Mouse (Mus musculus): Measurements from ENCODE around the gene Tmem54. TPM values are rescaled to one million over a fixed set of nuclear protein-coding genes. Genes with fewer than 3 reads are reported as not detected.

The Tmem54 gene
- polyA plus RNA-seq, 1 experiment from 2014 or later = 26.9 TPM

DNA sequence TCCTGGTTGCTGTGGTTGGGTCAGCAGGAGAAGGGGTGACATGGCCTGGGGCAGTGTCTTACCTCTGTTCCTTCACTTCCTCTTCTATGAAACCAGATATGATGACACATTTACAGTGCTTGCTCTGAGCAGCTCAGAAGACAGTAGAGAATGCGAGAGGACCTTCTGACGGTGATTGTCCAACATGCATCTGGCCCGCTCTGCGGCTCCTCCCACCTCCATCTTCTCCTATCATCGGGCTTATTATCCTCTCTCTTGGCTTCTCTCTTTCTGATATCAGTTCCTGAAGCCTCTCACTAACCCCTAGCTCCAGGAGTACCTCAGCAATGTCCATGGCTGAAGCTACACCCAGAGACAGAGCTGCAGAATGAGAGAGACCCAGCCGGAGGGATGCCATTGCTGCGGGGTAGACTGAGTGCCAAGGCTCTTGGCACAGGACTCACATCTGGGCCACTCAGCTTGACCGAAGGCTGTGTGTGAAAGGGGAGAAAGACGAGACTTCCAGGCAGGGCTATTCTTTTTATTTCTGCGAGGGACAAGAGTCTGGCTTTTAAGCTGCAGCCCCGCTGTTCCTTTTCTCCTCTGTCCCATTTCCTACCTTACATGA lies 37.2 kb downstream of the Tmem54 start:
- Histone ChIP-seq H3K36me3 (0 out of 2 replicates have a peak, but pooled peaks cover 3% of the 10 kb centered on the region), H3K27ac (replicated peaks) (no peak overlapping the region; the same call in 1 of the 2 replicates), H3K9me3 (replicated peaks) (no peaks in the 10 kb centered on the region), H3K4me3 (replicated peaks) (no peak overlapping the region), H3K4me2 (replicated peaks) (no peak overlapping the region), H3K4me1 (peaks cover 40% of the 10 kb centered on the region), H3K27me3 (peaks cover 7% of the 10 kb centered on the region; the same call in 1 of the 2 replicates), H3K9ac (no peak overlapping the region)
- 82% methylated on average over 11 of the region's 11 CpGs for WGBS
- ATAC-seq (ENCODE audit: insufficient number of reproducible peaks, low FRiP score, low TSS enrichment, low read depth) = no peak

DNA sequence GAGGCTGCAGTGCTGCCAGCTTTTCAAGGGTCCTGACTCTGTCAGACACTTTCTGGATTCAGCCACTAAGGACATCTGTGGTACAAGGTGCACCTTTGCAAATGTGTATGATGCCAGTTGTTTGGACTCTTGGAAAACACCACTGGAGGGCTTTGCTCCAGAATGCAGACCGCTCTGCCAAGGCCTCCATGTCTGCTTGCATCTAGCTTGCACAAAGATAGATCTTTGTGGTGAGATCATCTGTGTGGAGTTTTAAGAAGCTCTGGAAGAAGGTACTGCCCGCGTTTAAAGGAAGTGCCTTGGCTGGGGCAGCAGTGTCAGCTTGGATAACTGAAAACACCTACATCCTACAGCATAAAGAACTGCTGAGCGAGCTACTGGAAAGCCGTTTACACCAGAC lies 38.2 kb downstream of the Tmem54 start:
- no peak overlapping the region for H3K9ac ChIP-seq
- H3K4me2 ChIP-seq (replicated peaks) = no peak overlapping the region
- no peak for ATAC-seq (ENCODE audit: insufficient number of reproducible peaks, low FRiP score, low TSS enrichment, low read depth)
- H3K36me3 ChIP-seq = 0 out of 2 replicates have a peak, but pooled peaks cover 3% of the 10 kb centered on the region
- 67% methylated on average over 5 of the region's 5 CpGs for WGBS
- H3K4me3 ChIP-seq (replicated peaks) = no peak overlapping the region
- no peaks in the 10 kb centered on the region for H3K9me3 ChIP-seq (replicated peaks)
- H3K27ac ChIP-seq (replicated peaks) = peak overlapping the region; percentile 78
- H3K4me1 ChIP-seq = peaks cover 35% of the 10 kb centered on the region
- no peaks in the 10 kb centered on the region for H3K27me3 ChIP-seq

DNA sequence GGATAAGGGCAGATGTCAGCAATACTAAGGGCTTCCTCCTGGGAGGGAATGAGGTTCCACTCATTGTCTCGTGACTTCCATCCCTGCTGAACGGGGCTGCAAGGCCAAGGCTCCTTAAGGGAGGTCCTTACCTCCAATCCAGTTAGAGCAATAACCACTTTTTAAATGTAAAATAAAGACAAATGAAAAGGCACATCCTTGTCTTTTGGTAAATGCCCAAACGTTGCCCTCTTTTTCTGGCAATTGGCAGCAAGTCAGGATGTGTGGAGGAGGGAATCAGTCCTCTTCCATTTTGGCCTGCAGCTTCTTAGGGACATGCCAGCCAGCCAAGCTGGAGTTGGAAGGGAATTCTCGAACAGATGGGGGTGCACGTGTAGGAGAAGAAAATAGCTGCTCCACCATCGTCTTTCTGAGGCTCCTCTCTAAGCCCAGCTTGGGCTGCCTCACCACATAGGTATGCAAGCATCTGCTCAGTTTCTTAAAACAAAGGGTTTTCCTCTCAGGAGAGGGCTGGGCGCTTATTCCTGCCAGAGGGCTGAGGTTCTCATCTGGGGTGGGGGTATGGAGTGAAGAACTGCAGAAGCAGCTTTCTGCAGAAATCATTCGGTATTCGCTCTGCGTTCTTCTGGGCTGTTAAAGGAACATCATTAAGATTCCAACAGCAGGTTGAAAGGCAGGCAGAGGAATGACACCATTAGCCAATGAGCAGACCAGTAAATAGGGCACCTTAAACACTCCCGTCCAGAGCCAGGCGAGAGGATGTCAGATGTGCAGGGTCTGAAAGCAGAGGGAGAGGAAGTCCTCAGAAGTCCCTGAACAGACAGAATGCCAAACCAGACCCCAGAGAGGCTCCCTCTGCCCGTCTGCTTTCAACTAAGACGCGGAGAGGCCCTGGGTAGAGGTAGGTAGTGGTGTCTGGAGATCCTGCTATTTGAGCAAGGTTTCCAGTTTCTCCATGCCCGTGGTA lies 39.3 kb downstream of the Tmem54 start:
- Histone ChIP-seq H3K9me3 (replicated peaks) (no peaks in the 10 kb centered on the region), H3K27ac (replicated peaks) (peak overlapping the region; percentile 78), H3K4me3 (replicated peaks) (no peak overlapping the region), H3K4me1 (peaks cover 35% of the 10 kb centered on the region), H3K36me3 (peaks cover 9% of the 10 kb centered on the region; the same call in 1 of the 2 replicates), H3K27me3 (no peaks in the 10 kb centered on the region), H3K4me2 (replicated peaks) (no peak overlapping the region; the same call in 1 of the 2 replicates), H3K9ac (no peak overlapping the region)
- WGBS = 35% methylated on average over 16 of the region's 16 CpGs
- ATAC-seq (ENCODE audit: insufficient number of reproducible peaks, low FRiP score, low TSS enrichment, low read depth) = peak; percentile 80

- ATAC-seq (ENCODE audit: insufficient number of reproducible peaks, low FRiP score, low TSS enrichment, low read depth) = no peak
- Histone ChIP-seq H3K27me3 (no peaks in the 10 kb centered on the region), H3K4me2 (replicated peaks) (no peak overlapping the region), H3K9ac (no peak overlapping the region), H3K36me3 (peaks cover 14% of the 10 kb centered on the region; the same call in 1 of the 2 replicates), H3K4me1 (peaks cover 30% of the 10 kb centered on the region), H3K9me3 (replicated peaks) (no peaks in the 10 kb centered on the region), H3K27ac (replicated peaks) (peak overlapping the region; percentile 78), H3K4me3 (replicated peaks) (no peak overlapping the region)
- 70% methylated on average over 4 of the region's 4 CpGs for WGBS
Observed at GRCm38 (mm10) chr4:129145411-129145810, 40.1 kb downstream of the Tmem54 start.

DNA sequence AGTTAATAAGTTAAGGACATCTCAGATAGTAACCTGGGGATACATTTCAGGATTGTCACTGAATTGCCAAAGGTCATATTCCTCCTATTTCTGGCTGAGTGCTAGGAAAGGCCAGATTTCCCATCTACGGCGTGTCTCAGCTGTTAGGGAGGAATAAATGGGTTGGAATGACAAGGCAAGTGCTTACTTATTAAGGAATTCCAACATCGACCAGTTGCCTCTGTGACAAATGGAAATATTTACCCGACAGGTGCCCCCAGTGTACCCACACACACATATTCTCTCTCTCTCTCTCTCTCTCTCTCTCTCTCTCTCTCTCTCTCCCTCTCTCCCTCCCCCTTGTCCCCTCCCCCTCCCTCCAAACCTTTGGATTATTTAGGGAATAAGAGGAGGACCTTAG lies 40.6 kb downstream of the Tmem54 start:
- 65% methylated on average over 4 of the region's 4 CpGs for WGBS
- Histone ChIP-seq H3K27me3 (no peaks in the 10 kb centered on the region), H3K4me2 (replicated peaks) (no peak overlapping the region), H3K4me3 (replicated peaks) (no peak overlapping the region), H3K4me1 (peaks cover 30% of the 10 kb centered on the region), H3K27ac (replicated peaks) (peak overlapping the region; percentile 44; the same call in 1 of the 2 replicates), H3K9ac (no peak overlapping the region), H3K36me3 (peaks cover 19% of the 10 kb centered on the region; the same call in 1 of the 2 replicates), H3K9me3 (replicated peaks) (no peaks in the 10 kb centered on the region)
- no peak for ATAC-seq (ENCODE audit: insufficient number of reproducible peaks, low FRiP score, low TSS enrichment, low read depth)

GRCm38 (mm10) chr4:129146392-129146791 lies 41.0 kb downstream of the Tmem54 start:
- no peak overlapping the region for H3K4me3 ChIP-seq (replicated peaks)
- H3K27me3 ChIP-seq = no peaks in the 10 kb centered on the region
- ATAC-seq (ENCODE audit: insufficient number of reproducible peaks, low FRiP score, low TSS enrichment, low read depth) = no peak
- H3K27ac ChIP-seq (replicated peaks) = peak overlapping the region; percentile 19; the same call in 1 of the 2 replicates
- H3K4me2 ChIP-seq (replicated peaks) = no peak overlapping the region
- H3K9me3 ChIP-seq (replicated peaks) = no peaks in the 10 kb centered on the region
- 28% methylated on average over 2 of the region's 2 CpGs for WGBS
- H3K4me1 ChIP-seq = peaks cover 29% of the 10 kb centered on the region
- H3K9ac ChIP-seq = no peak overlapping the region
- peaks cover 23% of the 10 kb centered on the region for H3K36me3 ChIP-seq

DNA sequence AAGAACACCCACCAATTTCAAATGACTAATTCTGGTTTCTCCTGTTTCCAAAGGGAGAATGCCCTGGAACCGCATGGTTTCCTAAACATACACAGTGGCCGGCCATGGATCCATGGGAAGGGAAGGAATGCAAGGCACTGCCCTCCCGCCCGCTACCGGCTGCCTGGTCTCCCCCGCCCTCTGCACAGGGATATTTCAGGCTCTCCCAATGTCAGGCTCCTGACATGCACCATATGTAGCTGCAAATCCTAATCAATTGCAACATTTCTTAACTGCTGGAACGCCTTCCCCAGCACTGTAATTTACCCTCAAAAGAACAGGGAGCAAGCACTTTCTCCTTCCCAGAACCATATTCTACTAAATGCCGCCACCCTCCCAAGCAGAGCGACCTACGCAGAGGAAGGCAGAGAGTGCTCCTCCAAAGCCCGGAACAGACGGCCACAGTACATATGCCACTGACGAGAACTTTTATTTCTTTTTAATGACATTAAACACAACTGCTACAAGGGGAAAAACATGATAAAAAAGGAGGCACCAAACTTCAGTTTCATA lies 42.3 kb downstream of the Tmem54 start:
- ATAC-seq (ENCODE audit: insufficient number of reproducible peaks, low FRiP score, low TSS enrichment, low read depth) = no peak
- peaks cover 36% of the 10 kb centered on the region for H3K36me3 ChIP-seq
- no peaks in the 10 kb centered on the region for H3K27me3 ChIP-seq
- no peak overlapping the region for H3K9ac ChIP-seq
- H3K9me3 ChIP-seq (replicated peaks) = no peaks in the 10 kb centered on the region
- no peak overlapping the region for H3K27ac ChIP-seq (replicated peaks)
- WGBS = 75% methylated on average over 13 of the region's 13 CpGs
- no peak overlapping the region for H3K4me2 ChIP-seq (replicated peaks)
- H3K4me3 ChIP-seq (replicated peaks) = no peak overlapping the region
- H3K4me1 ChIP-seq = peaks cover 18% of the 10 kb centered on the region

- ATAC-seq (ENCODE audit: insufficient number of reproducible peaks, low FRiP score, low TSS enrichment, low read depth) = no peak
- H3K4me3 ChIP-seq (replicated peaks) = no peak overlapping the region
- 82% methylated on average over 1 of the region's 1 CpGs for WGBS
- H3K4me2 ChIP-seq (replicated peaks) = no peak overlapping the region
- H3K9ac ChIP-seq = no peak overlapping the region
- H3K27ac ChIP-seq (replicated peaks) = no peak overlapping the region
- peaks cover 12% of the 10 kb centered on the region for H3K4me1 ChIP-seq
- no peaks in the 10 kb centered on the region for H3K27me3 ChIP-seq
- H3K9me3 ChIP-seq (replicated peaks) = no peaks in the 10 kb centered on the region
- H3K36me3 ChIP-seq = peaks cover 46% of the 10 kb centered on the region
Observed at GRCm38 (mm10) chr4:129149321-129149720, 44.0 kb downstream of the Tmem54 start.

GRCm38 (mm10) chr4:129151276-129151811 lies 46.0 kb downstream of the Tmem54 start:
- Histone ChIP-seq H3K9me3 (replicated peaks) (no peaks in the 10 kb centered on the region), H3K4me2 (replicated peaks) (no peak overlapping the region), H3K27ac (replicated peaks) (no peak overlapping the region), H3K27me3 (no peaks in the 10 kb centered on the region), H3K9ac (no peak overlapping the region), H3K36me3 (peaks cover 64% of the 10 kb centered on the region), H3K4me1 (no peaks in the 10 kb centered on the region), H3K4me3 (replicated peaks) (no peak overlapping the region)
- WGBS = 88% methylated on average over 4 of the region's 4 CpGs
- ATAC-seq (ENCODE audit: insufficient number of reproducible peaks, low FRiP score, low TSS enrichment, low read depth) = no peak

DNA sequence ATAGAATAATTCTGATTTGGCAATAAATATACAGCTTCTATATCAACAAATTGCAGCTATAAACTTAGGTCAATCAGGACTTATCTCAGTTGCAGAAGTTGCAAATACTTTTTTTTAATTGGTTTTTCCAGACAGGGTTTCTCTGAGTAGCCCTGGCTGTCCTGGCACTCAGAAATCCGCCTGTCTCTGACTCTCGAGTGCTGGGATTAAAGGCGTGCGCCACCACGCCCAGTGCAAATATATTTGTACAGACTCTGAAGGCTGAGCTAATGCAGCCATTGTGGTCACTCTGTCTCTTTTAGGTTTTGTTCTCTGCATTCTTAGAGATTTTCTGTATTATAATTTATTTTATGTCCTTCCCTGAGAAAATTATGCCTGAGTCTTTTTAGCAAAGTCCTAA lies 52.2 kb downstream of the Tmem54 start:
- H3K4me3 ChIP-seq (replicated peaks) = no peak overlapping the region
- H3K27me3 ChIP-seq = no peaks in the 10 kb centered on the region
- H3K9ac ChIP-seq = no peak overlapping the region
- H3K4me2 ChIP-seq (replicated peaks) = no peak overlapping the region
- peaks cover 46% of the 10 kb centered on the region for H3K36me3 ChIP-seq
- no peak overlapping the region for H3K27ac ChIP-seq (replicated peaks)
- no peak for ATAC-seq (ENCODE audit: insufficient number of reproducible peaks, low FRiP score, low TSS enrichment, low read depth)
- no peaks in the 10 kb centered on the region for H3K9me3 ChIP-seq (replicated peaks)
- 80% methylated on average over 5 of the region's 5 CpGs for WGBS
- H3K4me1 ChIP-seq = no peaks in the 10 kb centered on the region

DNA sequence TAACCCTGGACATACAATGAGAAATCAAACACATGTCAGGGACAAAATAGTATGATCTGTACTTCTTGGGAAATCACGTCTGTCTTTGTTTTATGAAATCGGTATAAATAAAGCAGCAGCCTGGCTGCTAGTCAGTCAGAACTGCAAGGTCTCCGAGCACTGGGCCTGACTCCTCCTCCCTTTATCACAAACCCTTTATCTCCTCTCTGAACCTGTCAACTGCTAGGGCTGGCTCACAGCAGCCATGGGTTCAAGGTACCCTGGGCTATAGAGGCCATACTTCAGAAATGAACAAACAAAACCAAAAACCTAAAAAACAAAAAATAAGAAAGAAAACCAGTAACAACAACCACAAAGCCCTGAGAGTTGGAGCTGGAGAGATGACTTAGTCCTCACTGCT lies 53.2 kb downstream of the Tmem54 start:
- Histone ChIP-seq H3K36me3 (peaks cover 44% of the 10 kb centered on the region), H3K27ac (replicated peaks) (no peak overlapping the region)
- no peak for ATAC-seq (ENCODE audit: insufficient number of reproducible peaks, low FRiP score, low TSS enrichment, low read depth)

More for the DNA sequence above, 53.2 kb downstream of the Tmem54 start:
- Histone ChIP-seq H3K9ac (no peak overlapping the region), H3K4me3 (replicated peaks) (no peak overlapping the region), H3K4me2 (replicated peaks) (no peak overlapping the region), H3K4me1 (no peaks in the 10 kb centered on the region), H3K27me3 (no peaks in the 10 kb centered on the region), H3K9me3 (replicated peaks) (no peaks in the 10 kb centered on the region)
- WGBS = 76% methylated on average over 3 of the region's 3 CpGs
